Mouse (Mus musculus): ENCODE results near the gene Negr1. TPM values are rescaled to one million over a fixed set of nuclear protein-coding genes. Genes with fewer than 3 reads are reported as not detected.

Negr1 gene
- polyA plus RNA-seq, 1 experiment from 2014 or later = 4.2 TPM

- WGBS = 96% methylated on average over 1 of the region's 1 CpGs
- Histone ChIP-seq H3K4me2 (ENCODE audit: low read depth) (no peak overlapping the region), H3K27ac (ENCODE audit: low read depth, low read length) (no peak overlapping the region), H3K4me3 (ENCODE audit: low read depth, low read length) (no peak overlapping the region), H3K9ac (ENCODE audit: low read length) (no peak overlapping the region), H3K9me3 (ENCODE audit: control insufficient read depth, low read length) (no peaks in the 10 kb centered on the region), H3K27me3 (ENCODE audit: control insufficient read depth, insufficient read depth, low read length) (no peaks in the 10 kb centered on the region), H3K4me1 (ENCODE audit: control insufficient read depth, insufficient read depth, low read length) (no peaks in the 10 kb centered on the region), H3K36me3 (ENCODE audit: control insufficient read depth, insufficient read depth, low read length) (no peaks in the 10 kb centered on the region)
- DNase-seq (ENCODE audit: low spot score) = no peak
- no peak for ATAC-seq (ENCODE audit: insufficient read depth, low FRiP score, low TSS enrichment)
Observed at GRCm38 (mm10) chr3:157116024-157116423, 554.4 kb downstream of the Negr1 start.

GRCm38 (mm10) chr3:157119916-157120315 is 558.3 kb downstream of the Negr1 start:
- Histone ChIP-seq H3K4me3 (ENCODE audit: low read depth, low read length) (no peak overlapping the region), H3K27ac (ENCODE audit: low read depth, low read length) (no peak overlapping the region), H3K4me1 (ENCODE audit: control insufficient read depth, insufficient read depth, low read length) (no peaks in the 10 kb centered on the region), H3K36me3 (ENCODE audit: control insufficient read depth, insufficient read depth, low read length) (no peaks in the 10 kb centered on the region), H3K27me3 (ENCODE audit: control insufficient read depth, insufficient read depth, low read length) (no peaks in the 10 kb centered on the region), H3K9me3 (ENCODE audit: control insufficient read depth, low read length) (no peaks in the 10 kb centered on the region), H3K4me2 (ENCODE audit: low read depth) (no peak overlapping the region), H3K9ac (ENCODE audit: low read length) (no peak overlapping the region)
- no peak for ATAC-seq (ENCODE audit: insufficient read depth, low FRiP score, low TSS enrichment)
- 48% methylated on average over 2 of the region's 2 CpGs for WGBS
- no peak for DNase-seq (ENCODE audit: low spot score)

GRCm38 (mm10) chr3:157146124-157146855 is 584.7 kb downstream of the Negr1 start:
- H3K9me3 ChIP-seq (ENCODE audit: control insufficient read depth, low read length) = no peaks in the 10 kb centered on the region
- no peaks in the 10 kb centered on the region for H3K36me3 ChIP-seq (ENCODE audit: control insufficient read depth, insufficient read depth, low read length)
- H3K27ac ChIP-seq (ENCODE audit: low read depth, low read length) = no peak overlapping the region
- DNase-seq (ENCODE audit: low spot score) = no peak
- 88% methylated on average over 14 of the region's 14 CpGs for WGBS
- no peak for ATAC-seq (ENCODE audit: insufficient read depth, low FRiP score, low TSS enrichment)
- no peak overlapping the region for H3K4me2 ChIP-seq (ENCODE audit: low read depth)
- H3K4me3 ChIP-seq (ENCODE audit: low read depth, low read length) = no peak overlapping the region
- H3K9ac ChIP-seq (ENCODE audit: low read length) = no peak overlapping the region
- H3K27me3 ChIP-seq (ENCODE audit: control insufficient read depth, insufficient read depth, low read length) = no peaks in the 10 kb centered on the region
- H3K4me1 ChIP-seq (ENCODE audit: control insufficient read depth, insufficient read depth, low read length) = no peaks in the 10 kb centered on the region

DNA sequence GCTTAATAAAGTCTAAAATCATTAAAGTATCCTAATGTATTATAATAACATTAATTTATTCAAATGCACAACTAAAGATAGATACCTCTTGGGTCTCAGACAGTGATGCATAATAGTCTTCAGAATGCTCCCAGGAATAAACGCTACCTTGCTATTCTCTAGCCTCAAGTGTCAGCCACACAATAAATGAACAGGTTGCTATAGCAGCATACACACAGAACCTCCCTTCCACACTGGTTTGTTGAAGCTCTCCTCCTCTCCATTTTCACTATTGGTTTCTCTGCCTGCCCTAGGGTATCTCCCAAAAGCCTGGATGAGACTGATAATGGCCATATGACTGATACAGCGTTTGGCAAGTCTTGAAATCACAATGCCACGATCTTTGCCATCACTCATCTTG is 593.3 kb downstream of the Negr1 start:
- H3K9me3 ChIP-seq (ENCODE audit: control insufficient read depth, low read length) = no peaks in the 10 kb centered on the region
- H3K9ac ChIP-seq (ENCODE audit: low read length) = no peak overlapping the region
- DNase-seq (ENCODE audit: low spot score) = no peak
- no peak overlapping the region for H3K4me3 ChIP-seq (ENCODE audit: low read depth, low read length)
- ATAC-seq (ENCODE audit: insufficient read depth, low FRiP score, low TSS enrichment) = no peak
- 82% methylated on average over 3 of the region's 3 CpGs for WGBS
- H3K4me1 ChIP-seq (ENCODE audit: control insufficient read depth, insufficient read depth, low read length) = no peaks in the 10 kb centered on the region
- H3K27me3 ChIP-seq (ENCODE audit: control insufficient read depth, insufficient read depth, low read length) = no peaks in the 10 kb centered on the region
- H3K4me2 ChIP-seq (ENCODE audit: low read depth) = no peak overlapping the region
- H3K27ac ChIP-seq (ENCODE audit: low read depth, low read length) = no peak overlapping the region
- H3K36me3 ChIP-seq (ENCODE audit: control insufficient read depth, insufficient read depth, low read length) = no peaks in the 10 kb centered on the region

- Histone ChIP-seq H3K36me3 (ENCODE audit: control insufficient read depth, insufficient read depth, low read length) (no peaks in the 10 kb centered on the region), H3K4me3 (ENCODE audit: low read depth, low read length) (no peak overlapping the region), H3K9ac (ENCODE audit: low read length) (no peak overlapping the region), H3K27ac (ENCODE audit: low read depth, low read length) (no peak overlapping the region), H3K27me3 (ENCODE audit: control insufficient read depth, insufficient read depth, low read length) (no peaks in the 10 kb centered on the region), H3K4me1 (ENCODE audit: control insufficient read depth, insufficient read depth, low read length) (no peaks in the 10 kb centered on the region), H3K9me3 (ENCODE audit: control insufficient read depth, low read length) (no peaks in the 10 kb centered on the region), H3K4me2 (ENCODE audit: low read depth) (no peak overlapping the region)
- no peak for ATAC-seq (ENCODE audit: insufficient read depth, low FRiP score, low TSS enrichment)
- DNase-seq (ENCODE audit: low spot score) = no peak
Observed at GRCm38 (mm10) chr3:157155513-157155912, 593.9 kb downstream of the Negr1 start.

DNA sequence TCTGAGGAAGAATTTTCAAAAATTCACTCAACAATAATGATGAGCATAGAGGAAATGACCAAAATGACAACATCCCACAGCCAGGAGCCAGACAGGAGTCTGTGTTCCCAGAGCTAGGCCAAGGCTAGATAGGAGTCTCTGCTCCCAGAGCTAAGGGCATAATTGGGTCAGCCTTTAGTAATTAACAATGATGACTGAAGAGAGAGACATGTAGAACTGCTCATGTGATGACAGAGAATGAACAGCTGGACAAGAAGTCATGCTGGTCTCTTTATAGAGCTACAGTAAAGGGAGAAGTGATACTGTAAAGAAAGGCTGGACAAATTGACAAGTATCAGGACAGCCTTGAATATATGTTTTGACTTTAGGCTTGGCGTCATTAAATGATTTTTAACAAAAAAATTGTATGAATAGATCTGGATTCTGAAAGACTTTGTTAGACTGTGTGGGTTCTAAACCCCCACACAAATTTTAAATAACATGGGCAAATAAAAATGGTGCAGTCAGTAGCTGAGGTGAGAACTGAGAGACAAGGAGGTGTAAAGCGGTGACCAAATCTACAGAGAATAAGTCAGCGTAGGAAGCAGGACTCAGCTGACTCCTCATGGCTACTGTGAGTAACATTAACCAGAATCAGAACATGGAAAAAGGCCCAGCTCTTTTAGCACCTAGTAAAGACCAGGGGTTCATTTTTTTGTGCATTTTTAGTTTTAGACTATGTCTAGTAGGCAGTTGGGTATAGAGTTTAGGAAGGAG is 603.4 kb downstream of the Negr1 start:
- WGBS = 97% methylated on average over 3 of the region's 3 CpGs
- ATAC-seq (ENCODE audit: insufficient read depth, low FRiP score, low TSS enrichment) (no peak), DNase-seq (ENCODE audit: low spot score) (no peak)
- Histone ChIP-seq H3K9ac (ENCODE audit: low read length) (no peak overlapping the region), H3K9me3 (ENCODE audit: control insufficient read depth, low read length) (no peaks in the 10 kb centered on the region), H3K36me3 (ENCODE audit: control insufficient read depth, insufficient read depth, low read length) (no peaks in the 10 kb centered on the region), H3K4me3 (ENCODE audit: low read depth, low read length) (no peak overlapping the region), H3K27me3 (ENCODE audit: control insufficient read depth, insufficient read depth, low read length) (no peaks in the 10 kb centered on the region), H3K4me1 (ENCODE audit: control insufficient read depth, insufficient read depth, low read length) (no peaks in the 10 kb centered on the region), H3K27ac (ENCODE audit: low read depth, low read length) (no peak overlapping the region), H3K4me2 (ENCODE audit: low read depth) (no peak overlapping the region)

DNA sequence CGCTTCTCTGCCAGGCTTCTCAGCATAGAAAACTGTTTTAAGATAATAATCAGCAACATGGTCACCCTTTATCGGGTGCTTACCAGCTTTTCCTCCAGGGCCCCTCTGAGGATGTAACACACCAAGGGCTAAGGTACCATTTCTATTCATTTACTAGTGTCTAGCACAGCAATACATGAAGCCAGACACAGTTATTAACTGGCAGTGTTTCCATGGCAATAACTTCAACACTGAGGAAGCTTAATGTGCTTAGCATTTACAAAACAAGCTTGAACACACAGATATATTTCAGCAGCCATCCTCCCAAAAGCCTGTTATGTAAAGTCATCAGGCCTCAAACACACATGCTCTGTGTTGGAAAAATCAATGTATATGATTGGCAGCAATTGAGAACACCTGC is 620.4 kb downstream of the Negr1 start:
- no peaks in the 10 kb centered on the region for H3K4me1 ChIP-seq (ENCODE audit: control insufficient read depth, insufficient read depth, low read length)

DNA sequence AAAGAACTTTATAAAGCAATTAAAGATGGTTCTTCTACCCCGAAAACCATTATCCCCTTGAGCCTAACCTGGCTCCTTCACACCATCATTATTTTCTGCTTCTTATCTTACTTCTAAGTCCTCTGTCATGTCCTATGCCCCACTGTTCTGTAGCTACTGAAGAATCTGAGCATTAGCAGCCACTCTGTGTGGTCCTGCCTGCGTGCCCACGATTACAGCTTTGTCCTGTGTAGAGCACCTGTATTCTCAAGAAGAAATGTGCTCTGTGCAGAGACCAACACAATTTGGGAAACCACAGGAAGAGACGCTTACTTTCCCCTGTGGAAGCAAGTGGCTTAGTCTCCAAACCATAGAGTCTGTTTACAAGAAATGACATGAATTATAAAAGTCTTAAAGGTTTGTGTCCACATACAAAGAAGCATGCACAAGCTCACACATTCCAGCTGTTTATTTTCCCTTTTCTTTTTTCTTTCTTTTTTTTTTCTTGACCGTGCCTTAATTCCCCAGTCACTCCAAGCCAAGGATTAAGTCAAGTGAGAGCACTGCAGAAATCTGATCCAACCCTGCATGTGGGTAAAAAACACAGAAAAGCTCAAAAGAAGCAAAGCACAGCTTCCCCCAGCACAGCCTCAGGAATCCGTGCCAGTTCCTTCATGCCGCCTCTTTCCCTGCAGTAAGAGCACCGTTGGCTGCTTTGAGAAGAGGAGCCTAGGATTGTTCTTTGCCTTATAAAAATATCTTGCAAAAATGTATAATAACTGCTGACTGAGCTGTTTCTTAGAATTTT is 627.5 kb downstream of the Negr1 start:
- Histone ChIP-seq H3K9ac (ENCODE audit: low read length) (no peak overlapping the region), H3K27ac (ENCODE audit: low read depth, low read length) (no peak overlapping the region), H3K27me3 (ENCODE audit: control insufficient read depth, insufficient read depth, low read length) (no peaks in the 10 kb centered on the region), H3K4me2 (ENCODE audit: low read depth) (no peak overlapping the region), H3K4me1 (ENCODE audit: control insufficient read depth, insufficient read depth, low read length) (no peaks in the 10 kb centered on the region), H3K36me3 (ENCODE audit: control insufficient read depth, insufficient read depth, low read length) (no peaks in the 10 kb centered on the region), H3K4me3 (ENCODE audit: low read depth, low read length) (no peak overlapping the region), H3K9me3 (ENCODE audit: control insufficient read depth, low read length) (no peaks in the 10 kb centered on the region)
- DNase-seq (ENCODE audit: low spot score) (no peak), ATAC-seq (ENCODE audit: insufficient read depth, low FRiP score, low TSS enrichment) (no peak)
- WGBS = 68% methylated on average over 8 of the region's 8 CpGs

More for the DNA sequence above, 620.4 kb downstream of the Negr1 start:
- H3K4me2 ChIP-seq (ENCODE audit: low read depth) = no peak overlapping the region
- 95% methylated on average over 2 of the region's 2 CpGs for WGBS
- no peak for ATAC-seq (ENCODE audit: insufficient read depth, low FRiP score, low TSS enrichment)
- no peaks in the 10 kb centered on the region for H3K9me3 ChIP-seq (ENCODE audit: control insufficient read depth, low read length)
- no peak overlapping the region for H3K9ac ChIP-seq (ENCODE audit: low read length)
- H3K27ac ChIP-seq (ENCODE audit: low read depth, low read length) = no peak overlapping the region
- no peaks in the 10 kb centered on the region for H3K36me3 ChIP-seq (ENCODE audit: control insufficient read depth, insufficient read depth, low read length)
- no peaks in the 10 kb centered on the region for H3K27me3 ChIP-seq (ENCODE audit: control insufficient read depth, insufficient read depth, low read length)
- DNase-seq (ENCODE audit: low spot score) = no peak
- no peak overlapping the region for H3K4me3 ChIP-seq (ENCODE audit: low read depth, low read length)

Measured in neural tube, embryonic 11.5 days (tissue).